Mouse (Mus musculus): Measurements from ENCODE around the gene Tnfaip1. TPM values are rescaled to one million over a fixed set of nuclear protein-coding genes. Genes with fewer than 3 reads are reported as not detected.

Tnfaip1 gene
- total and polyA plus RNA-seq, 3 experiments, result 36.0 to 40.1 (median 38.2) TPM

DNA sequence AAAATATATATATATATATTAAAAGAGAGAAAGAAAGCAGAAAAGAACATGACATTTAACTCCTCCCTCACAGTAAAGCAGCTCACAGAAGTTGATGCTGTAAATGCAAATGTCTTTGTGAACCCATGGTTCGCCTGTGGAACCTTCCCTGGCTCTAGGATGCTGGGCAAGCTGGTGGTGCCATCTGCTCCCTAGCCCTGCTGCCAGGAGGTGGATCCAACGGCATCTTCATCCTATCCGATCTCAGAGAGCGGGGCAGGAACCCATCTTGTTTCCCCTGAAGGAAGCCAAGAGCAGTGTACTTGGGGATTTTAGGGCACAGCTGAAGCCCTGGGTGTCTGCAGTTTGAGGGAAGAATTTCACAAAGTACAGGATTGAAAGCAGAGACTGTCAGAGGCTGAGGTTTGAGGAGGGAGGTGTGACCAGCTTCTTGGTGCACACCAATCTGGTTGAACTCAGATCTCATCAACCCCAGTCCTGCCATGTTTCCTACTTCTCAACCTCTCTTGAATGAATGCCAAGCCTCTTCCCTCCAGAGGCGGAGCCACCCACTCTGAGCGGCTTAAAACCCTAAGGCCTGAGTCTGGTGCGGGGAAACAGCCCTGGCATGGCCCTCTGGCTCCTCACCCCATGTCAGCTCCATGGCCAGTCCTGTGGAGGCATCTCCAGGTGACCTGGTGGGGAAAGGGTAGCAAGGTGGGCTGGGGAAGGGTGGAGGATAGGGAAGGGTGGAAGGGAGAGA lies 33.1 kb downstream of the Tnfaip1 start, which contains the start of gene Sebox:
Sebox (plus strand) TSS at position 539 of the 742 bp plus-strand sequence.
- Histone ChIP-seq H3K27me3 (ENCODE audit: control insufficient read depth, insufficient read depth, low read length) (no peaks in the 10 kb centered on the region), H3K9ac (ENCODE audit: low read depth, low read length) (no peak within 1 kb of the TSS), H3K27ac (no peak within 1 kb of the TSS), H3K79me2 (replicated peaks; ENCODE audit: control insufficient read depth, insufficient read depth, low read length) (no peaks in the 10 kb centered on the region), H3K36me3 (ENCODE audit: control insufficient read depth, insufficient read depth, low read length) (no peaks in the 10 kb centered on the region), H3K4me3 (no peak within 1 kb of the TSS), H3K4me1 (ENCODE audit: control insufficient read depth, insufficient read depth, low read length) (no peaks in the 10 kb centered on the region)
- intact Hi-C loops (cut with DNase I), result no loop called here
- no peak for TF ChIP-seq EP300 (IDR thresholded peaks at IDR 0.05; ENCODE audit: insufficient read depth, low read depth, low read length)
- TF ChIP-seq CTCF (IDR thresholded peaks at IDR 0.05), result no peak
- TF ChIP-seq POLR2A (IDR thresholded peaks at IDR 0.05; ENCODE audit: insufficient read depth, low read depth, low read length), result no peak
- WGBS, result 57% methylated on average over 7 of the region's 7 CpGs
- no peak for DNase-seq

DNA sequence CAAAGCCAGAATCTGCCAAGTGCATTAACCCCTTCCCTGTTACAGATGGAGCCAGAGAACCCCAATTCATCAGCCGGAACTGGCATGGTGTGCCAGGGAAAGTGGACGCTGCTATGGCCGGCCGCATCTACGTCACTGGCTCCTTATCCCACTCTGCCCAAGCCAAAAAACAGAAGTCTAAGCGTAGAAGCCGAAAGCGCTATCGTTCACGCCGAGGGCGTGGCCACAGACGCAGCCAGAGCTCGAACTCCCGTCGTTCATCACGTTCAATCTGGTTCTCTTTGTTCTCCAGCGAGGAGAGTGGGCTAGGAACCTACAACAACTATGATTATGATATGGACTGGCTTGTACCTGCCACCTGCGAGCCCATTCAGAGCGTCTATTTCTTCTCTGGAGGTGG lies 34.6 kb downstream of the Tnfaip1 start:
- peaks cover 6% of the 10 kb centered on the region for H3K27me3 ChIP-seq (ENCODE audit: control insufficient read depth, insufficient read depth, low read length)
- no peak overlapping the region for H3K4me3 ChIP-seq

DNA sequence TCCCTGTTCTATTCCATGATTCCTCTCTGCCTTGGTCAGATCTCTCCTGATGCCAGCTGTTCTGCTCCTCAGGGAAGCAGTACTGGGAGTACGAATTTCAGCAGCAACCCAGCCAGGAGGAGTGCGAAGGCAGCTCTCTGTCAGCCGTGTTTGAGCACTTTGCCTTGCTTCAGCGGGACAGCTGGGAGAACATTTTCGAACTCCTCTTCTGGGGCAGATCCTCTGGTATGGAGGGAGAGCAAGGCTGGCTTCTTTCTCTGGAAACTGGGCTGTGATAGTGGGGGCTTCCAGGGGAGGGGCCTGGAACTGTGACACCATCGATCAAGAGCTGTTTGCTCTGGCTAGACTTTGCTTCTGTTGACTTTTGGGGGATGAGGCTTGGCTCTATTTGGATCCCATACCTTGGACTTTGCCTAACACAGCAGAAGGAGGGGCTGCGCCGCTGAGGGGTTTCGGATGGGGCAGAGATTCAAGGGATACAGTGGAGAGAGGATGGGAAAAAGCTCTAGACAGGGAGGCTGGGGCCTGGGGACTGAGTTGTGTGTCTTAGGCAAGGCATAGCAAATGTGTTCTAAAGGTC lies 35.4 kb downstream of the Tnfaip1 start:
- TF ChIP-seq CTCF (IDR thresholded peaks at IDR 0.05) (no peak), POLR2A (IDR thresholded peaks at IDR 0.05; ENCODE audit: insufficient read depth, low read depth, low read length) (no peak), EP300 (IDR thresholded peaks at IDR 0.05; ENCODE audit: insufficient read depth, low read depth, low read length) (no peak)
- Histone ChIP-seq H3K36me3 (ENCODE audit: control insufficient read depth, insufficient read depth, low read length) (no peaks in the 10 kb centered on the region), H3K4me1 (ENCODE audit: control insufficient read depth, insufficient read depth, low read length) (no peaks in the 10 kb centered on the region), H3K27me3 (ENCODE audit: control insufficient read depth, insufficient read depth, low read length) (peaks cover 6% of the 10 kb centered on the region), H3K9ac (ENCODE audit: low read depth, low read length) (no peak overlapping the region), H3K27ac (no peak overlapping the region), H3K79me2 (replicated peaks; ENCODE audit: control insufficient read depth, insufficient read depth, low read length) (no peaks in the 10 kb centered on the region), H3K4me3 (no peak overlapping the region)
- no peak for DNase-seq
- 69% methylated on average over 9 of the region's 9 CpGs for WGBS
- intact Hi-C loops (cut with DNase I), result no loop called here

More for the DNA sequence above, 34.6 kb downstream of the Tnfaip1 start:
- intact Hi-C loops (cut with DNase I), result no loop called here
- Histone ChIP-seq H3K9ac (ENCODE audit: low read depth, low read length) (no peak overlapping the region), H3K27ac (no peak overlapping the region), H3K4me1 (ENCODE audit: control insufficient read depth, insufficient read depth, low read length) (no peaks in the 10 kb centered on the region), H3K79me2 (replicated peaks; ENCODE audit: control insufficient read depth, insufficient read depth, low read length) (no peaks in the 10 kb centered on the region), H3K36me3 (ENCODE audit: control insufficient read depth, insufficient read depth, low read length) (no peaks in the 10 kb centered on the region)
- WGBS, result 74% methylated on average over 20 of the region's 20 CpGs
- no peak for DNase-seq
- TF ChIP-seq CTCF (IDR thresholded peaks at IDR 0.05), result no peak
- TF ChIP-seq POLR2A (IDR thresholded peaks at IDR 0.05; ENCODE audit: insufficient read depth, low read depth, low read length), result no peak
- no peak for TF ChIP-seq EP300 (IDR thresholded peaks at IDR 0.05; ENCODE audit: insufficient read depth, low read depth, low read length)

DNA sequence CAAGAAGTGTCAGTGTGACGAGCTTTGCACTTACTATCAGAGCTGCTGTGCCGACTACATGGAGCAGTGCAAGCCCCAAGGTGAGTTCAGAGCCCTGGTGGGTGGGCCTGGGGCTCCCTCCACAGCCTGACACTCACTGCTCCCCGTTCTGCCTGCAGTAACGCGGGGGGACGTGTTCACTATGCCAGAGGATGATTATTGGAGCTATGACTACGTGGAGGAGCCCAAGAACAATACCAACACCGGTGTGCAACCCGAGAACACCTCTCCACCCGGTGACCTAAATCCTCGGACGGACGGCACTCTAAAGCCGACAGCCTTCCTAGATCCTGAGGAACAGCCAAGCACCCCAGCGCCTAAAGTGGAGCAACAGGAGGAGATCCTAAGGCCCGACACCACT lies 36.6 kb downstream of the Tnfaip1 start:
- H3K4me1 ChIP-seq (ENCODE audit: control insufficient read depth, insufficient read depth, low read length), result no peaks in the 10 kb centered on the region
- peak overlapping the region; percentile 27; the same call in 1 of the 2 replicates for H3K9ac ChIP-seq (ENCODE audit: low read depth, low read length)
- H3K27me3 ChIP-seq (ENCODE audit: control insufficient read depth, insufficient read depth, low read length), result peaks cover 6% of the 10 kb centered on the region
- 45% methylated on average over 16 of the region's 16 CpGs for WGBS
- H3K4me3 ChIP-seq, result no peak overlapping the region
- intact Hi-C loops (cut with DNase I), result no loop called here
- peak overlapping the region; percentile 51 for H3K27ac ChIP-seq
- no peaks in the 10 kb centered on the region for H3K79me2 ChIP-seq (replicated peaks; ENCODE audit: control insufficient read depth, insufficient read depth, low read length)
- DNase-seq, result no peak
- no peaks in the 10 kb centered on the region for H3K36me3 ChIP-seq (ENCODE audit: control insufficient read depth, insufficient read depth, low read length)
- TF ChIP-seq EP300 (IDR thresholded peaks at IDR 0.05; ENCODE audit: insufficient read depth, low read depth, low read length) (no peak), CTCF (IDR thresholded peaks at IDR 0.05) (no peak), POLR2A (IDR thresholded peaks at IDR 0.05; ENCODE audit: insufficient read depth, low read depth, low read length) (no peak)

DNA sequence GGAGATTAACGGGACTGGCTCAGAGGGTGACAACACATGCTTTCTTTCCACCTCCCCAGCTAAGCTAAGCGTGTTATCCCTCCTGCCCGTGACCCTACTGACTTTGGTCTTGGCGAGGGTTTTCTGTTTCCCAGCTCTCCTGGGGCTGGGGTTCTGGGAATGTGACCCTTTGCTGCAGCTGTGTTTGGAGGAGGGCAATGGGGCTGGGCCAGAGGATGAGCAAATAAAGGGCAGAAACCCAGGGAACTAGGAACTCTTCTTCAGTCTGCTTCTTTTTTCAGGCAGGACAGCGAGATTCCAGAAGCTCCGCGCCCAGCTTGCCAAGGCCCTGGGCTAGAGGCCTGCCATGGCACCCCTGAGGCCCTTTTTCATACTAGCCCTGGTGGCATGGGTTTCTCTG lies 37.1 kb downstream of the Tnfaip1 start, which contains the start of gene Vtn:
Vtn (plus strand) TSS at position 88 of the 400 bp plus-strand sequence.
- Histone ChIP-seq H3K27me3 (ENCODE audit: control insufficient read depth, insufficient read depth, low read length) (peaks cover 6% of the 10 kb centered on the region), H3K4me3 (peak within 1 kb of the TSS; percentile 54)
- DNase-seq, result peak; percentile 55 to 58

More for the DNA sequence above, 37.1 kb downstream of the Tnfaip1 start, which contains the start of gene Vtn:
- Histone ChIP-seq H3K36me3 (ENCODE audit: control insufficient read depth, insufficient read depth, low read length) (no peaks in the 10 kb centered on the region), H3K79me2 (replicated peaks; ENCODE audit: control insufficient read depth, insufficient read depth, low read length) (no peaks in the 10 kb centered on the region), H3K27ac (peak within 1 kb of the TSS; percentile 51), H3K9ac (ENCODE audit: low read depth, low read length) (peak within 1 kb of the TSS; percentile 27; the same call in 1 of the 2 replicates), H3K4me1 (ENCODE audit: control insufficient read depth, insufficient read depth, low read length) (no peaks in the 10 kb centered on the region)
- 56% methylated on average over 7 of the region's 7 CpGs for WGBS
- TF ChIP-seq EP300 (IDR thresholded peaks at IDR 0.05; ENCODE audit: insufficient read depth, low read depth, low read length), result 0 out of 2 replicates have a peak, but pooled peaks have one; percentile 19
- TF ChIP-seq POLR2A (IDR thresholded peaks at IDR 0.05; ENCODE audit: insufficient read depth, low read depth, low read length), result peak; percentile 57
- no peak for TF ChIP-seq CTCF (IDR thresholded peaks at IDR 0.05)
- intact Hi-C loops (cut with DNase I), result no loop called here

All from heart, adult 2 months (tissue).